In the genomic region with DNA sequence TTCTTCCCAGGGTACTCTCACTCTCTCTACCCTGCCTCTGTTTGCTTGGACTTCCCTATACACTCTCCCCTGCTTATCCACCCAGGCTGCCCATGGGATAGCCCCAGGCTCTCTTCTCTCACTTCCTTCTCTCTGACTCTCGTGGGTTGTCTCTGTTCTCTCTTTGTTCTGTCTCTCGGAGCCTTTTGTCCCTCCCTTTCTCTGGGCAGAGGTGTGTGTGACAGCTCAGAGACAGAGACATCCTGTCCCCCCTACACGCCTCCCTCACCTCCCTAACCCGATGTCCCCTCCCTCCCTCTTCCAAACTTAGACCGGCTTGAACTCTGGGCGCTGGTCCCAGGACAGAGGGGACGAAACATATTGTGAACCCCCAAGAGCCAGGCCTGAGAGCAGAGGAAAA, we compare ENCODE assay signal across 23 mouse cellular contexts. TPM values are rescaled to one million over a fixed set of nuclear protein-coding genes. Genes with fewer than 3 reads are reported as not detected.
DNase-seq lines count a peak whose midpoint lies in the region; ATAC-seq and TF ChIP-seq lines count a peak whose summit lies in the region.
"Had no signal": no experiment of that assay in that cellular context is flagged by ENCODE, and none has a peak within 500 bp of the region (broad histone marks: within the 10 kb centered on the region; RNA-seq: fewer than 3 reads in every experiment).

No protein-coding gene starts in this region.

- H3K27ac ChIP-seq in forebrain, embryonic 10.5 days, result 0 out of 2 replicates have a peak overlapping the region, but pooled peaks have one; percentile 1
- H3K27ac ChIP-seq in forebrain, embryonic 16.5 days (ENCODE audit: low read length), result no peak overlapping the region
- peak overlapping the region; percentile 61 for H3K27ac ChIP-seq in heart, embryonic 16.5 days (ENCODE audit: low read length)
- H3K27ac ChIP-seq in liver, postnatal 0 days (ENCODE audit: low read depth), result no peak overlapping the region
- no peak overlapping the region for H3K27ac ChIP-seq in midbrain, embryonic 11.5 days (ENCODE audit: low read depth, low read length)
- H3K27ac ChIP-seq: hindbrain, embryonic 15.5 days; neural tube, embryonic 15.5 days had no signal

- no peaks in the 10 kb centered on the region for H3K9me3 ChIP-seq in forebrain, embryonic 10.5 days
- peaks cover under 1% of the 10 kb centered on the region; the same call in 1 of the 2 replicates for H3K9me3 ChIP-seq in forebrain, embryonic 16.5 days (ENCODE audit: control insufficient read depth, low read length)
- H3K9me3 ChIP-seq in heart, embryonic 16.5 days (replicated peaks; ENCODE audit: control insufficient read depth, low read length), result no peaks in the 10 kb centered on the region
- no peaks in the 10 kb centered on the region for H3K9me3 ChIP-seq in liver, postnatal 0 days (ENCODE audit: low read length)
- peaks cover 1% of the 10 kb centered on the region; the same call in 1 of the 2 replicates for H3K9me3 ChIP-seq in midbrain, embryonic 11.5 days (ENCODE audit: control insufficient read depth, low read length)
- H3K9me3 ChIP-seq: hindbrain, embryonic 15.5 days; neural tube, embryonic 15.5 days had no signal

- WGBS in forebrain, embryonic 10.5 days, result 30% methylated on average over 7 of the region's 7 CpGs
- WGBS in forebrain, embryonic 16.5 days, result 36% methylated on average over 7 of the region's 7 CpGs
- WGBS in heart, embryonic 16.5 days, result 20% methylated on average over 7 of the region's 7 CpGs
- 31% methylated on average over 7 of the region's 7 CpGs for WGBS in liver, postnatal 0 days (ENCODE audit: insufficient replicate concordance)
- 40% methylated on average over 7 of the region's 7 CpGs for WGBS in midbrain, embryonic 11.5 days

- no peaks in the 10 kb centered on the region for H3K36me3 ChIP-seq in forebrain, embryonic 10.5 days (replicated peaks)
- no peaks in the 10 kb centered on the region for H3K36me3 ChIP-seq in forebrain, embryonic 16.5 days (ENCODE audit: control insufficient read depth, insufficient read depth)
- no peaks in the 10 kb centered on the region for H3K36me3 ChIP-seq in heart, embryonic 16.5 days (ENCODE audit: control insufficient read depth, insufficient read depth)
- no peaks in the 10 kb centered on the region for H3K36me3 ChIP-seq in liver, postnatal 0 days (replicated peaks; ENCODE audit: insufficient read depth, low read length)
- no peaks in the 10 kb centered on the region for H3K36me3 ChIP-seq in midbrain, embryonic 11.5 days (ENCODE audit: control insufficient read depth, insufficient read depth, low read length)
- H3K36me3 ChIP-seq: hindbrain, embryonic 15.5 days; neural tube, embryonic 15.5 days had no signal

- no peak overlapping the region for H3K4me2 ChIP-seq in forebrain, embryonic 16.5 days (ENCODE audit: low read length)
- no peak overlapping the region for H3K4me2 ChIP-seq in heart, embryonic 16.5 days (ENCODE audit: low read depth, low read length)
- no peak overlapping the region for H3K4me2 ChIP-seq in liver, postnatal 0 days (ENCODE audit: low read depth, low read length)
- no peak overlapping the region for H3K4me2 ChIP-seq in midbrain, embryonic 11.5 days
- H3K4me2 ChIP-seq: hindbrain, embryonic 15.5 days; liver, embryonic 11.5 days; neural tube, embryonic 15.5 days had no signal

- no peak overlapping the region for H3K4me3 ChIP-seq in forebrain, embryonic 10.5 days
- no peak overlapping the region for H3K4me3 ChIP-seq in forebrain, embryonic 16.5 days (replicated peaks; ENCODE audit: low read length)
- no peak overlapping the region for H3K4me3 ChIP-seq in heart, embryonic 16.5 days (ENCODE audit: low read length)
- H3K4me3 ChIP-seq in liver, postnatal 0 days (ENCODE audit: low read depth, low read length), result no peak overlapping the region
- H3K4me3 ChIP-seq in midbrain, embryonic 11.5 days (ENCODE audit: low read depth, low read length), result no peak overlapping the region
- H3K4me3 ChIP-seq: hindbrain, embryonic 15.5 days; megakaryocyte, embryonic 14.5 days; neural tube, embryonic 15.5 days had no signal

- no peak for TF ChIP-seq CTCF in liver, postnatal 0 days (IDR thresholded peaks at IDR 0.05; ENCODE audit: low read depth)

- peaks cover 17% of the 10 kb centered on the region for H3K4me1 ChIP-seq in forebrain, embryonic 10.5 days
- H3K4me1 ChIP-seq in forebrain, embryonic 16.5 days (replicated peaks; ENCODE audit: control insufficient read depth, insufficient read depth, low read length), result no peaks in the 10 kb centered on the region
- H3K4me1 ChIP-seq in heart, embryonic 16.5 days (ENCODE audit: control insufficient read depth, insufficient read depth, low read length), result peaks cover 9% of the 10 kb centered on the region
- no peaks in the 10 kb centered on the region for H3K4me1 ChIP-seq in liver, postnatal 0 days (ENCODE audit: insufficient read depth)
- no peaks in the 10 kb centered on the region for H3K4me1 ChIP-seq in midbrain, embryonic 11.5 days (ENCODE audit: control insufficient read depth, insufficient read depth, low read length)
- H3K4me1 ChIP-seq: hindbrain, embryonic 15.5 days; neural tube, embryonic 15.5 days had no signal

- ATAC-seq in forebrain, embryonic 16.5 days, result no peak
- peak; percentile 52 for ATAC-seq in common myeloid progenitor, adult 5-6 weeks (replicated peaks; ENCODE audit: low read depth, poor library complexity, severe bottlenecking)
- no peak; the same call in 1 of the 2 replicates for ATAC-seq in heart, embryonic 16.5 days (replicated peaks; ENCODE audit: extremely low read depth, insufficient read depth, low FRiP score)
- no peak for ATAC-seq in liver, postnatal 0 days
- ATAC-seq in midbrain, embryonic 11.5 days (ENCODE audit: low FRiP score), result no peak
- ATAC-seq: forebrain, embryonic 14.5 days had no signal

- DNase-seq in forebrain, embryonic 10.5 days (ENCODE audit: extremely low spot score, low spot score), result no peak
- DNase-seq in lung, postnatal 10 days, result peak; percentile 87
- DNase-seq in liver, postnatal 0 days, result no peak
- DNase-seq in layer of hippocampus, postnatal 25 days (ENCODE audit: extremely low spot score in 1 of 2, low spot score in 1 of 2), result no peak
- no peak for DNase-seq in midbrain, embryonic 11.5 days (ENCODE audit: low spot score, missing footprints)
- DNase-seq: adrenal gland, postnatal 10 days; cerebellum, adult 8-10 months; gastrocnemius, postnatal 36 days; kidney, adult 18-20 months; kidney, postnatal 36 days; layer of hippocampus, postnatal 36 days; left cerebral cortex, postnatal 4 days; spleen, adult 18-20 months; thymus, postnatal 14 days had no signal

- H3K9ac ChIP-seq in forebrain, embryonic 16.5 days (replicated peaks; ENCODE audit: low read depth, low read length), result no peak overlapping the region
- H3K9ac ChIP-seq in heart, embryonic 16.5 days (ENCODE audit: low read length), result 0 out of 2 replicates have a peak overlapping the region, but pooled peaks have one; percentile 18
- H3K9ac ChIP-seq in liver, postnatal 0 days (replicated peaks), result no peak overlapping the region
- no peak overlapping the region for H3K9ac ChIP-seq in midbrain, embryonic 11.5 days (ENCODE audit: low read length)
- H3K9ac ChIP-seq: hindbrain, embryonic 15.5 days; neural tube, embryonic 15.5 days had no signal

- H3K27me3 ChIP-seq in forebrain, embryonic 10.5 days (ENCODE audit: poor library complexity, severe bottlenecking), result no peaks in the 10 kb centered on the region
- H3K27me3 ChIP-seq in forebrain, embryonic 16.5 days (replicated peaks; ENCODE audit: control insufficient read depth, insufficient read depth, low read length), result no peaks in the 10 kb centered on the region
- H3K27me3 ChIP-seq in heart, embryonic 16.5 days (ENCODE audit: control insufficient read depth, insufficient read depth, low read length), result no peaks in the 10 kb centered on the region
- H3K27me3 ChIP-seq in liver, postnatal 0 days (ENCODE audit: insufficient read depth, low read length), result no peaks in the 10 kb centered on the region
- H3K27me3 ChIP-seq in midbrain, embryonic 11.5 days (ENCODE audit: control insufficient read depth, insufficient read depth, low read length), result no peaks in the 10 kb centered on the region
- H3K27me3 ChIP-seq: hindbrain, embryonic 15.5 days had no signal

- TF ChIP-seq EP300 in liver, postnatal 0 days (IDR thresholded peaks at IDR 0.05; ENCODE audit: low read depth), result no peak

RNA-seq across cellular contexts. Expression of a gene that starts 0.7 kb away (rescaled TPM):
- polyA plus RNA-seq in forebrain, embryonic 10.5 days (2016; fragmentation: Nextera tagmentation; extraction: Ambion mirVana), result 0.10 TPM in 1 of 2 replicates, not detected in the other
- 0.84 and 0.91 TPM in 2 replicates for polyA plus RNA-seq in forebrain, embryonic 16.5 days (2015; fragmentation: Nextera tagmentation; extraction: Ambion mirVana)
- 0.19 TPM in 1 of 2 replicates, not detected in the other for total RNA-seq in common myeloid progenitor, adult 5-6 weeks (2017)
- polyA plus RNA-seq in heart, embryonic 16.5 days (2015; fragmentation: Nextera tagmentation; extraction: Ambion mirVana), result 0.72 and 0.84 TPM in 2 replicates
- not detected in 2 replicates for polyA plus RNA-seq in liver, postnatal 0 days (2015; fragmentation: Nextera tagmentation; extraction: Ambion mirVana)
- under 1 TPM; 0.59 to 0.66 TPM for total RNA-seq in layer of hippocampus, postnatal 25 days (2021)
- not detected in 2 replicates for polyA plus RNA-seq in midbrain, embryonic 11.5 days (2014; fragmentation: Nextera tagmentation; extraction: Ambion mirVana)
- polyA plus RNA-seq: liver, embryonic 11.5 days; stomach, embryonic 16.5 days had no signal

RNA-seq across cellular contexts. Expression of a gene that starts 7.5 kb away (rescaled TPM):
- 0.11 TPM in 1 of 2 replicates, not detected in the other for polyA plus RNA-seq in forebrain, embryonic 10.5 days (2016; fragmentation: Nextera tagmentation; extraction: Ambion mirVana)
- polyA plus RNA-seq in forebrain, embryonic 16.5 days (2015; fragmentation: Nextera tagmentation; extraction: Ambion mirVana), result not detected in 2 replicates
- total RNA-seq in common myeloid progenitor, adult 5-6 weeks (2017), result not detected in 2 replicates
- polyA plus RNA-seq in heart, embryonic 16.5 days (2015; fragmentation: Nextera tagmentation; extraction: Ambion mirVana), result 5.9 and 10.4 TPM in 2 replicates
- 0.09 TPM in 1 of 2 replicates, not detected in the other for polyA plus RNA-seq in liver, postnatal 0 days (2015; fragmentation: Nextera tagmentation; extraction: Ambion mirVana)
- under 1 TPM in 1 of 2 experiments, not detected in 1; 0.59 TPM for total RNA-seq in layer of hippocampus, postnatal 25 days (2021)
- polyA plus RNA-seq in midbrain, embryonic 11.5 days (2014; fragmentation: Nextera tagmentation; extraction: Ambion mirVana), result not detected in 2 replicates
- total RNA-seq: left cerebral cortex, postnatal 4 days had no signal
- polyA plus RNA-seq: forebrain, embryonic 14.5 days had no signal

RNA-seq across cellular contexts. Expression of a gene that starts 24.2 kb away (rescaled TPM):
- 27.3 and 28.7 TPM in 2 replicates for polyA plus RNA-seq in forebrain, embryonic 10.5 days (2016; fragmentation: Nextera tagmentation; extraction: Ambion mirVana)
- 58.4 and 62.2 TPM in 2 replicates for polyA plus RNA-seq in forebrain, embryonic 16.5 days (2015; fragmentation: Nextera tagmentation; extraction: Ambion mirVana)
- total RNA-seq in common myeloid progenitor, adult 5-6 weeks (2017), result 4.1 and 8.3 TPM in 2 replicates
- polyA plus RNA-seq in heart, embryonic 16.5 days (2015; fragmentation: Nextera tagmentation; extraction: Ambion mirVana), result 25.8 and 31.3 TPM in 2 replicates
- 3.2 and 4.0 TPM in 2 replicates for polyA plus RNA-seq in liver, postnatal 0 days (2015; fragmentation: Nextera tagmentation; extraction: Ambion mirVana)
- 10 to 100 TPM; 31.9 to 41.4 TPM for total RNA-seq in layer of hippocampus, postnatal 25 days (2021)
- polyA plus RNA-seq in midbrain, embryonic 11.5 days (2014; fragmentation: Nextera tagmentation; extraction: Ambion mirVana), result 41.1 and 41.7 TPM in 2 replicates

RNA-seq across cellular contexts. Expression of a gene that starts 42.5 kb away (rescaled TPM):
- polyA plus RNA-seq in forebrain, embryonic 10.5 days (2016; fragmentation: Nextera tagmentation; extraction: Ambion mirVana), result 8.4 and 9.4 TPM in 2 replicates
- polyA plus RNA-seq in forebrain, embryonic 16.5 days (2015; fragmentation: Nextera tagmentation; extraction: Ambion mirVana), result 10.3 and 11.3 TPM in 2 replicates
- total RNA-seq in common myeloid progenitor, adult 5-6 weeks (2017), result 2.2 and 7.4 TPM in 2 replicates
- polyA plus RNA-seq in heart, embryonic 16.5 days (2015; fragmentation: Nextera tagmentation; extraction: Ambion mirVana), result 14.1 and 15.1 TPM in 2 replicates
- 9.1 and 10.4 TPM in 2 replicates for polyA plus RNA-seq in liver, postnatal 0 days (2015; fragmentation: Nextera tagmentation; extraction: Ambion mirVana)
- total RNA-seq in layer of hippocampus, postnatal 25 days (2021), result 1 to 10 TPM; 7.7 to 8.2 TPM
- 7.6 and 9.2 TPM in 2 replicates for polyA plus RNA-seq in midbrain, embryonic 11.5 days (2014; fragmentation: Nextera tagmentation; extraction: Ambion mirVana)

RNA-seq across cellular contexts. Expression of a gene that starts 42.8 kb away (rescaled TPM):
- 54.0 and 54.1 TPM in 2 replicates for polyA plus RNA-seq in forebrain, embryonic 10.5 days (2016; fragmentation: Nextera tagmentation; extraction: Ambion mirVana)
- 43.7 and 46.1 TPM in 2 replicates for polyA plus RNA-seq in forebrain, embryonic 16.5 days (2015; fragmentation: Nextera tagmentation; extraction: Ambion mirVana)
- total RNA-seq in common myeloid progenitor, adult 5-6 weeks (2017), result 20.0 and 21.1 TPM in 2 replicates
- 25.6 and 26.2 TPM in 2 replicates for polyA plus RNA-seq in heart, embryonic 16.5 days (2015; fragmentation: Nextera tagmentation; extraction: Ambion mirVana)
- polyA plus RNA-seq in liver, postnatal 0 days (2015; fragmentation: Nextera tagmentation; extraction: Ambion mirVana), result 9.6 and 10.1 TPM in 2 replicates
- total RNA-seq in layer of hippocampus, postnatal 25 days (2021), result 10 to 100 TPM; 21.3 to 21.7 TPM
- polyA plus RNA-seq in midbrain, embryonic 11.5 days (2014; fragmentation: Nextera tagmentation; extraction: Ambion mirVana), result 42.4 and 49.4 TPM in 2 replicates

Comparison
In these comparisons a context has a peak if more than half of its experiments do, and no peak if none do; other contexts are left out.
1. H3K27ac ChIP-seq: peak in forebrain, embryonic 10.5 days (single experiment) and heart, embryonic 16.5 days (single experiment); none in forebrain, embryonic 16.5 days (single experiment), liver, postnatal 0 days (single experiment) and midbrain, embryonic 11.5 days (single experiment).